Mouse (Mus musculus): Measurements from ENCODE around the gene Slc12a6.
"Not testable (repeated sequence)": the region's sequence is repeated elsewhere in the genome, so short reads cannot be mapped to it uniquely, and the experiment has no call there.

Slc12a6 gene

GRCm38 (mm10) chr2:112261748-112262653, 3.6 kb upstream of the Slc12a6 start, which contains the start of gene Nop10:
TSS of gene Nop10 (plus strand) at chr2:112261926.
- in situ Hi-C loops (cut with MboI; ENCODE audit: low sequenced_read_pairs) = loop anchor here (10.0 kb wide), 1 partner anchor 213 kb away; no protein-coding TSS in a partner anchor

GRCm38 (mm10) chr2:112262779-112263295, 2.8 kb upstream of the Slc12a6 start:
- in situ Hi-C loops (cut with MboI; ENCODE audit: low sequenced_read_pairs) = loop anchor here (10.0 kb wide), 1 partner anchor 212 kb away; no protein-coding TSS in a partner anchor

- in situ Hi-C loops (cut with MboI; ENCODE audit: low sequenced_read_pairs) = loop anchor here (10.0 kb wide), 1 partner anchor 210 kb away; no protein-coding TSS in a partner anchor
These were observed 1.3 kb upstream of the Slc12a6 start for GRCm38 (mm10) chr2:112264364-112264763.

- in situ Hi-C loops (cut with MboI; ENCODE audit: low sequenced_read_pairs) = loop anchor here (10.0 kb wide), 1 partner anchor 209 kb away; no protein-coding TSS in a partner anchor
These were observed 592 bp downstream of the Slc12a6 start, which contains the start of gene Gm21985 for GRCm38 (mm10) chr2:112266242-112266592. TSS of gene Gm21985 (plus strand) at chr2:112266314.

GRCm38 (mm10) chr2:112266780-112267179, 1.2 kb downstream of the Slc12a6 start:
- in situ Hi-C loops (cut with MboI; ENCODE audit: low sequenced_read_pairs) = loop anchor here (10.0 kb wide), 1 partner anchor 208 kb away; no protein-coding TSS in a partner anchor

- in situ Hi-C loops (cut with MboI; ENCODE audit: low sequenced_read_pairs) = loop anchor here (10.0 kb wide), 1 partner anchor 207 kb away; no protein-coding TSS in a partner anchor
These were observed 2.1 kb downstream of the Slc12a6 start for GRCm38 (mm10) chr2:112267547-112268269.

- in situ Hi-C loops (cut with MboI; ENCODE audit: low sequenced_read_pairs) = no loop called here
These were observed 4.4 kb downstream of the Slc12a6 start for GRCm38 (mm10) chr2:112270011-112270410.

GRCm38 (mm10) chr2:112272909-112273308, 7.3 kb downstream of the Slc12a6 start:
- in situ Hi-C loops (cut with MboI; ENCODE audit: low sequenced_read_pairs) = no loop called here

GRCm38 (mm10) chr2:112273474-112273873, 7.8 kb downstream of the Slc12a6 start:
- in situ Hi-C loops (cut with MboI; ENCODE audit: low sequenced_read_pairs) = no loop called here

GRCm38 (mm10) chr2:112276870-112277269, 11.2 kb downstream of the Slc12a6 start:
- in situ Hi-C loops (cut with MboI; ENCODE audit: low sequenced_read_pairs) = no loop called here

- in situ Hi-C loops (cut with MboI; ENCODE audit: low sequenced_read_pairs) = no loop called here
These were observed 17.2 kb downstream of the Slc12a6 start for GRCm38 (mm10) chr2:112282846-112283245.

GRCm38 (mm10) chr2:112284363-112285030, 18.9 kb downstream of the Slc12a6 start:
- in situ Hi-C loops (cut with MboI; ENCODE audit: low sequenced_read_pairs) = no loop called here

- in situ Hi-C loops (cut with MboI; ENCODE audit: low sequenced_read_pairs) = no loop called here
These were observed 19.4 kb downstream of the Slc12a6 start for GRCm38 (mm10) chr2:112285031-112285390.

GRCm38 (mm10) chr2:112286062-112286461, 20.4 kb downstream of the Slc12a6 start:
- in situ Hi-C loops (cut with MboI; ENCODE audit: low sequenced_read_pairs) = not testable (repeated sequence)

- in situ Hi-C loops (cut with MboI; ENCODE audit: low sequenced_read_pairs) = no loop called here
These were observed 21.4 kb downstream of the Slc12a6 start for GRCm38 (mm10) chr2:112287059-112287458.

- in situ Hi-C loops (cut with MboI; ENCODE audit: low sequenced_read_pairs) = no loop called here
These were observed 23.9 kb downstream of the Slc12a6 start for GRCm38 (mm10) chr2:112289507-112289906.

GRCm38 (mm10) chr2:112292823-112293222, 27.2 kb downstream of the Slc12a6 start:
- in situ Hi-C loops (cut with MboI; ENCODE audit: low sequenced_read_pairs) = no loop called here

- in situ Hi-C loops (cut with MboI; ENCODE audit: low sequenced_read_pairs) = no loop called here
These were observed 30.6 kb downstream of the Slc12a6 start for GRCm38 (mm10) chr2:112296211-112296610.

- in situ Hi-C loops (cut with MboI; ENCODE audit: low sequenced_read_pairs) = no loop called here
These were observed 32.6 kb downstream of the Slc12a6 start for GRCm38 (mm10) chr2:112298221-112298620.

- in situ Hi-C loops (cut with MboI; ENCODE audit: low sequenced_read_pairs) = no loop called here
These were observed 43.0 kb downstream of the Slc12a6 start for GRCm38 (mm10) chr2:112308671-112309070.
